Mouse (Mus musculus) C3H10T1/2 (cell line): ENCODE data around the gene Emb. TPM values are rescaled to one million over a fixed set of nuclear protein-coding genes. Genes with fewer than 3 reads are reported as not detected.

Experiments
- polyA plus RNA-seq, 2 experiments: library from polyadenylated mRNA; unstranded; fragments of >200 nt; fragmentation: generic; extraction: Trizol; gene quantifications; one replicate each; pipeline ENCODE4 v1.2.1; 2012; ENCODE audit warnings: missing spikeins in 2 of 2

Gene Emb
- polyA plus RNA-seq = 10 to 100 TPM in 1 of 2 experiments, 1 to 10 TPM in 1; 1.1 to 13.6 TPM

GRCm38 (mm10) chr13:117208236-117208635, at the start of gene Emb:
Emb (plus strand) TSS chr13:117208536.

GRCm38 (mm10) chr13:117220501-117221321, 12.4 kb downstream of the Emb start, which contains the start of gene Gm17509:
Gm17509 (minus strand) TSS chr13:117221075.

Other genes with a start within 250 kb of the Emb start
- gene Parp8, start 183.0 kb upstream of the Emb start, polyA plus RNA-seq = 1 to 10 TPM in 1 of 2 experiments, under 1 TPM in 1; 0.73 to 9.2 TPM
- gene Gm17509, start 12.5 kb downstream of the Emb start, polyA plus RNA-seq = under 1 TPM; 0.02 to 0.06 TPM